Mouse (Mus musculus) heart, adult 9 months (tissue): Measurements from ENCODE around the gene Rasa2.
"Not testable (repeated sequence)": the region's sequence is repeated elsewhere in the genome, so short reads cannot be mapped to it uniquely, and the experiment has no call there.

Source experiments
- DNase-seq, 2 experiments: peaks; one replicate each; pipeline ENCODE4 v3.0.0; 2022; ENCODE audit warnings: low spot score in 2 of 2

The Rasa2 gene

GRCm38 (mm10) chr9:96589346-96589745 is 42.1 kb downstream of the Rasa2 start:
- no peak for DNase-seq

DNA sequence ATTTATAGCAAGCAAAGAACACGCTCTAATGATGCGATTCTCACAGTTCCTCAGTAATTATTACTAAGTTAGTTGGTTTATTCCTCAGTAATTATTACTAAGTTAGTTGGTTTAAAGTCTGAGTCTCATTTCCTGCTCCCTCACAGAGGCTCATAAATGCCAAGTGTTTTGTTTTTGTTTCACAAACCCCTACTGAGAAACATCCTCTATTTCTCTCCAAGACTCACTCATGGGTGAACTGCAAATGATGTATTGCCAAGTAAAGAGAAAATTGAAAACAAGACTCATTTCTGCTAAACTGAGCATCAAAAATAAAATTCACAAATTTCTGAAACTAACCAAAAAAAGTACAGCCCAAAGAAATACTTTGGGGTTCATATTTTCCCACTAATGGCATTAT is 47.9 kb downstream of the Rasa2 start:
- DNase-seq, result no peak

- DNase-seq, result no peak
These were observed 48.3 kb downstream of the Rasa2 start for GRCm38 (mm10) chr9:96583076-96583475.

DNA sequence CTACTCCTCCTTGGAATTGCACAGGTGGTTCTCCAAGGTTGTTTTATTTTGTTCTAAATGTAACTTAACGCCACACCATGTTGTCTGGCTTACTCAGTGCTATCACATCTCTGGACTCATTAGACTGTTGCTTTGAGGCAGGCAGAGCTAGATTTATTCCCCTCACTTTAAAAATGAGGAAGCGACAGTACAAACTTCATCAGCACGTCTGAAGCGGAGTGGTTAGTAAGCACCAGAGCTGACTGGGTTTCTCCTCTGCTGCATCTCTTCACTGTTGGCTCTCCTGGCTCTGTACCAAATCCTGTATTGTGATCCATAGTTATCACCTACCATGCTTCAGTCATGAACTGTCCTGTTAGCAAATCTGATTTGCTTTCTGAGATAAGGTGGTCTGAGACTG is 53.2 kb downstream of the Rasa2 start:
- DNase-seq, result no peak

GRCm38 (mm10) chr9:96577674-96578073 is 53.7 kb downstream of the Rasa2 start:
- DNase-seq, result no peak

GRCm38 (mm10) chr9:96573252-96573651 is 58.2 kb downstream of the Rasa2 start:
- DNase-seq, result no peak

GRCm38 (mm10) chr9:96572754-96573153 is 58.7 kb downstream of the Rasa2 start:
- no peak for DNase-seq

- no peak for DNase-seq
These were observed 64.9 kb downstream of the Rasa2 start for GRCm38 (mm10) chr9:96566470-96566996.

DNA sequence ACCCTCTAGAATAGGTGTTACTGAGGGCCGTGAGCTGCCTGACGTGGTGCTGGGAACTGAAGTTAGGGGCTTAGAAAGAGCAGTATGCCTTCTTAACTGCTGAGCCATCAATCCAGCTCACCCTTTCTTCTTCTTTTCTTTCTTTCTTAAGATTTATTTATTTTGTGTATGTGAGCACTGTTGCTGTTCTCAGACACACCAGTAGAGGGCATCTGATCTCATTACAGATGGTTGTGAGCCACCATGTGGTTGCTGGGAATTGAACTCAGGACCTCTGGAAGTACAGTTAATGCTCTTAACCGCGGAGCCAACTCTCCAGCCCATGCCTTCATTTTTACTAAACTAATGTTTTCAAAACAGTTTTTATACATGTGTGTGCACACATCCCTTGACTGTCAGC is 67.9 kb downstream of the Rasa2 start:
- DNase-seq, result no peak

- DNase-seq, result no peak
These were observed 72.3 kb downstream of the Rasa2 start for GRCm38 (mm10) chr9:96559148-96559547.

- DNase-seq, result no peak
These were observed 72.8 kb downstream of the Rasa2 start for GRCm38 (mm10) chr9:96558594-96558993.

- no peak for DNase-seq
These were observed 77.3 kb downstream of the Rasa2 start for GRCm38 (mm10) chr9:96554095-96554494.

- DNase-seq, result no peak
These were observed 86.0 kb downstream of the Rasa2 start for GRCm38 (mm10) chr9:96545410-96545809.

DNA sequence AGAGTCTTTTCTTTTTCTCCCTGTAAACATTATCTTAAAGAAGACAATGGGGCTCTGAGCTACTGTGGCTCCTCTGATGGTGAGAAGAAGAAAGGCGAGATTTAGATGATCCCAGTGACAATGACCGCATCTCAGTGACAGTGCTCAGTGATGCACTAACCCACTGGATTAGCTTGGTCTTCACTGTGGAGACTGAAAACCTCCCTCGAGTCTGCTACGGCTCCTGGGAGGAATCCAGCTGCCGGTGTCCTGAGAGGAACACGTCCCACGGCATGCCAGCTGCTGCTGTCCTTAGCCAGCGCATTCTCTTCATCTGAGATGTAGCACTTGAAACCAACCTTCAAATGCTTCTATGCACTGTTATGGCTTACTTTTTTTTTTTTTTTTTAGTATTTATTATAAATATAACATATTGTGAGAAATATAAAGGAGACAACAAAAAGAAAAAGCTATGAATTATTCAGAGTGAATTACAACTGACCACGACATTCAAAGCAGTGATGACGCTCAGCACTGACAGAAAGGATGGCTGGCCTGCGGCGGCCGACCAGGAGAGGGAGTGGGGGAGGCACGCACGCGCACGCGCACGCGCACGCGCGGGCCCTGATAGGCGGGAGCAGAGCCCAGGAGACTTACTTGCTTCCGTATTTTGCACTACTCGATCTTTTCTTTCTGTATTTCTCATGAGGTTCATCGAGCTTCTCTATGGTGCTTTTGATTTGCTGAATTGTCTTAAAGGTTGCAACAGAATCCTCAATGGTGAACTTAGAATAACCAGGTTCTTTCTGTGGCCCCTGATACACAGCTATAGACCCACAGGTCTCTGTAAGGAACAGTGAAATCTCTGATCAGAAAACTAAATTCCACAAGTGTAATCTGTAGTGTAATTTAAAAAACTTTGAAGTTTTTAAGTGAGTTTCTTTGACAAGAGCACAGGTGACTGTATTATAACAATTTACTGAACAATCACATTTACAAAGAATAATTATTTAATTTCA is 87.5 kb downstream of the Rasa2 start:
- peak; percentile 40 to 45 for DNase-seq

GRCm38 (mm10) chr9:96538916-96539315 is 92.5 kb downstream of the Rasa2 start:
- no peak for DNase-seq

DNA sequence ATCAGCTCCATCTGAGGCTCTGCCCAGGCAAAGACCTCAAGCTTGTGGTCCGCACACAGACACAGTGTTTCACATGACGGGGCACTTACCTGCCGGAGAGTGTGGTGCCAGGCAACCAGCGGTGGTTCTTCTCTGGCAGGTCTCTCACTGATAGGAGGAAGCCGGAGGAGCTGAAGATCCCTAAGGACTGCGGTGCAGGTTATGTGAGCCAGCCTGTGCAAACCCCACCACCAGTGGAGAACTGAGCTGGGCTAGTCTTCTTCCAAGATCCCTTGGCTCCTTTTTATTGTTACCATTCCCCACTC is 93.8 kb downstream of the Rasa2 start:
- DNase-seq, result no peak

DNA sequence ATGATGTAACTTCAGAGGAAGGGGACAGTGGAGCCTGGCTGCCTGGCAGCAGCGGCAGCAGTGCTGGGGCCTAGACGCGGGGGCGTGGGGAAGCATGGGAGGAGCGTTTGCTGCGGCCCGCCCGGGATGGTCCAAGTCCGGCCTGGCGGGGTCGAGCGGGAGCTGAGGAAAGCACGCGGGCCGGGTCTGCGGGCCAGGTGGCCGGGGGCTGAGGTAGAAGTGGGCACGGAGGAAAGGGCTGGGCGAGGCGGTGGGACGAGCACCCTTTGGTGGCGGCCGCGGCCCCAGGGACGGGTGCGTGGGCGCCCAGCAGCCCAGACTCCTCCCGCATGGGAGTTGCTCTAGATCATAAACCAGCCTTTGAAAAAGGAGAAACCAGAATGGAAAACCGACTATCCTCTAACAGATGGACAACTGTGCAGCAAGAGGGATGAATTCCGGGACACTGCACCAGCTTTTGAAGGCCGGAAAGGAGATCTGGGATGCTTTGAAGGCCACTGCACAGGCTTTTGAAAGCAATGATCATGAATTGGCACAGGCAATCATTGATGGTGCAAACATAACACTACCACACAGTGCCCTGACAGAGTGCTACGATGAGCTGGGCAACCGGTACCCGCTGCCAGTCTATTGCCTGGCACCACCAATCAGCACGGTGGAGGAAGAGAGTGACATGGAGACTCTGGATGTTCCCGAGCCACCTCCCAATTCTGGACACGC is 94.4 kb downstream of the Rasa2 start:
- DNase-seq, result peak; percentile 25 to 29

GRCm38 (mm10) chr9:96536093-96536492 is 95.3 kb downstream of the Rasa2 start:
- not testable (repeated sequence) for DNase-seq

- no peak for DNase-seq
These were observed 96.0 kb downstream of the Rasa2 start for GRCm38 (mm10) chr9:96535431-96535830.

DNA sequence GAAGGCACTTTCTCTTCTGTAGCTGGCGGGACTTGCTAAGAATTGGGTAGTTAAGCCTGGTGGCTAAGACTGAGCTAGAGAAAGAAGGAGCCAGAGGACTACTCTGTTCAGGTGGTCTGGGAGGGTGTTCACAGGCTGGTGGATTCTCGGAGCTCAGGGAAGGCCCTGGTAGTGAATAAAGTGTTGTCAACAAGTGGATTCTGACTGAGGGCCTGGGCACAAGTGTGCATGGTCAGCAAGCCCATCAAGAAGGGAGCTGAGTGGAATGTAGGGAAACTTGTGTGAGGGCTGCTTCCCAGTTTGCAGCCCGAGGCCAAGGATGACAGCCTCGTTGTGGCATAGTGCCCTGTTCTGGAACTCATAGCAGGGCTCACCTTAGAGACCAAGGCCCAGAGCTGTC is 97.2 kb downstream of the Rasa2 start:
- DNase-seq, result no peak

DNA sequence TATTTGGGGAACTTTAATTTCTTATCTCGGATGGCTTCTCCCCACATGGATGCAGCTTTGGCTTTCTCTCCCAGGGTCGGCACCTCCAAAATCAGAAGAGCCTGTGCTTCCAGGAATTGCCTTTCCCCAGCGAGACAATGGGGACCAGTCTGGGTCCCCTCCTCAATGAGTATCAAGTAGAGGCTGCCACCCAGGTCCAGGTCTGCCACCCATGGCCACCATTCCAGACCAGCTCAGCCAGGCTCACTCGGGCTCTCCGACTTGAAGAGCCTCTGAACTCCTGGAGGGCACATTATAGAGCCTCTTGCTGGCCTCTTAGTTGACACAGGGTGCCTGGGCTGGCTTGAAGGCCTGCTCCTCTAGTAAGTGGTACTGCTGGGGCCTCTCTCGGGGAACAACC is 97.9 kb downstream of the Rasa2 start:
- no peak for DNase-seq

- no peak for DNase-seq
These were observed 98.9 kb downstream of the Rasa2 start for GRCm38 (mm10) chr9:96532531-96532930.

DNA sequence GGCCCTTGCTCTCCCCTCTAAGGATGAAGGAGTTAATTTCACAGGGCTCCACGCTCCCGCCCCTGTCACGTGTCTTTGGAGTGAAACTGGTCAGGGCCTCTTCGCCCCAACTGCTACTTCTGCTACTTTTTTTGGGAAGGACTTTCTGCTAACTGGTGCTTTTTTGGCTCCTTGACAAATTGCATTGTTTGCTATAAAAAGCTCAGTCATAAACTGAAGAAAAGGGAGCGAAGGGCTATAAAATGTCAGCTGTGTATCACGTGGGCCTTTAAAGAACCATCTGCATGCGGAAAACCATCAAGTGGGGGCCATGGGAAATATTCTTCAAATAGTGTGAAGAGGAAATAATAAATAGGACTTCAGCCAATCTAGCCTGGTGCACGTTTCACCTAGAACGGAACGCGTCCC is 100.7 kb downstream of the Rasa2 start:
- DNase-seq, result peak; percentile 19 to 40
